In genomic region chr13:112825479-112825878, GRCm38 (mm10) we compare ENCODE assay signal across 15 mouse cellular contexts.
"Had no signal": no experiment of that assay in that cellular context is flagged by ENCODE, and none has a peak within 500 bp of the region (broad histone marks: within the 10 kb centered on the region; RNA-seq: fewer than 3 reads in every experiment).

No protein-coding gene starts in this region.

- H3K27ac ChIP-seq: left cerebral cortex, adult 2 months; limb, embryonic 13.5 days; macrophage; midbrain, embryonic 13.5 days; neural tube, embryonic 13.5 days had no signal

- H3K9ac ChIP-seq: limb, embryonic 13.5 days; lung, embryonic 14.5 days; midbrain, embryonic 13.5 days; neural tube, embryonic 13.5 days had no signal

- H3K27me3 ChIP-seq: limb, embryonic 13.5 days; midbrain, embryonic 13.5 days; neural tube, embryonic 13.5 days had no signal

- DNase-seq: kidney, adult 11 months; kidney, postnatal 36 days; lung, embryonic 14.5 days; lung, postnatal 14 days; retina, postnatal 1 day; right cerebral cortex, postnatal 4 days; spleen, adult 18-20 months; thymus, adult 18-20 months; thymus, postnatal 14 days had no signal

- H3K9me3 ChIP-seq: limb, embryonic 13.5 days; megakaryocyte, embryonic 14.5 days; midbrain, embryonic 13.5 days; neural tube, embryonic 13.5 days had no signal

- H3K36me3 ChIP-seq: limb, embryonic 13.5 days; midbrain, embryonic 13.5 days; neural tube, embryonic 13.5 days had no signal

- ATAC-seq: midbrain, embryonic 13.5 days had no signal

- H3K4me1 ChIP-seq: limb, embryonic 13.5 days; megakaryocyte, embryonic 14.5 days; midbrain, embryonic 13.5 days; neural tube, embryonic 13.5 days had no signal

- H3K4me3 ChIP-seq: left cerebral cortex, adult 2 months; limb, embryonic 13.5 days; megakaryocyte, embryonic 14.5 days; midbrain, embryonic 13.5 days; neural tube, embryonic 13.5 days had no signal

- H3K4me2 ChIP-seq: limb, embryonic 13.5 days; lung, embryonic 14.5 days; midbrain, embryonic 13.5 days; neural tube, embryonic 13.5 days had no signal
